Comparison of ENCODE assay signal across 9 mouse cellular contexts in the genomic region with DNA sequence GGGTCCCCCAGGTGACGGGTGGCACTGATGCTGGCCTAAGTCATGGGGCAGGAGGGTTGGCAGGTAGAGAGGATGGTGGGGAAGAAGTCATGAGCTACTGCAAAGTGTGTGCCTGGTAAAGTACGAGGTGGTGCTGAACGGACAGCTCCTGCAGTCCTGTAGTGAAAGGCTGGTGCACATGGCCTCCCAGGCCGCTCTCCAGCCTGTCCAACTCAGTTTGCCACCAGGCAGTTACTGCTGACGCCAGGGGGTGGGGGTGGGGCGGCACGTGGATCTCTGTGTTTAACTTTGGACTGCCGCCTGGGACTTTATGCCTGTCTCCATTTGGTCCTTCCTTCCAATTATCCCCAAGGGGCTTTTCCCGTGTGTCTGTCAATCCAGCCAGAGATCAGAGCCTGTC. TPM values are rescaled to one million over a fixed set of nuclear protein-coding genes. Genes with fewer than 3 reads are reported as not detected.
DNase-seq lines count a peak whose midpoint lies in the region; ATAC-seq and TF ChIP-seq lines count a peak whose summit lies in the region.
"Had no signal": no experiment of that assay in that cellular context is flagged by ENCODE, and none has a peak within 500 bp of the region (broad histone marks: within the 10 kb centered on the region; RNA-seq: fewer than 3 reads in every experiment).

No protein-coding gene starts in this region.

- DNase-seq in forebrain, embryonic 10.5 days (ENCODE audit: extremely low spot score, low spot score), result peak; percentile 65
- peak; percentile 86 for DNase-seq in 3T3-L1 (ENCODE audit: low read depth, low spot score)
- peak; percentile 74 to 83 for DNase-seq in adrenal gland, postnatal 36 days
- DNase-seq in induced T-regulatory cell, adult 2 months (ENCODE audit: low read depth), result peak; percentile 74
- peak; percentile 41 for DNase-seq in lung, adult 2 months
- DNase-seq in layer of hippocampus, adult 9-10 months (ENCODE audit: low spot score), result no peak

- H3K27me3 ChIP-seq in forebrain, embryonic 10.5 days (ENCODE audit: poor library complexity, severe bottlenecking), result no peaks in the 10 kb centered on the region
- no peaks in the 10 kb centered on the region for H3K27me3 ChIP-seq in forebrain, embryonic 13.5 days
- no peaks in the 10 kb centered on the region for H3K27me3 ChIP-seq in stomach, embryonic 14.5 days (ENCODE audit: control insufficient read depth, insufficient read depth, low read length)
- H3K27me3 ChIP-seq: hindbrain, embryonic 15.5 days had no signal

- no peak overlapping the region for H3K9ac ChIP-seq in forebrain, embryonic 13.5 days
- H3K9ac ChIP-seq in stomach, embryonic 14.5 days (replicated peaks; ENCODE audit: low read depth, low read length), result no peak overlapping the region
- H3K9ac ChIP-seq: hindbrain, embryonic 15.5 days had no signal

- TF ChIP-seq POLR2A in lung, adult 2 months (IDR thresholded peaks at IDR 0.05; ENCODE audit: borderline replicate concordance, extremely low read depth, low read depth, low read length), result no peak

- H3K36me3 ChIP-seq in forebrain, embryonic 10.5 days (replicated peaks), result no peaks in the 10 kb centered on the region
- no peaks in the 10 kb centered on the region for H3K36me3 ChIP-seq in forebrain, embryonic 13.5 days (ENCODE audit: poor library complexity, severe bottlenecking)
- no peaks in the 10 kb centered on the region for H3K36me3 ChIP-seq in stomach, embryonic 14.5 days (ENCODE audit: control insufficient read depth, insufficient read depth, low read length)
- H3K36me3 ChIP-seq: hindbrain, embryonic 15.5 days had no signal

- TF ChIP-seq CTCF in lung, adult 2 months (IDR thresholded peaks at IDR 0.05; ENCODE audit: insufficient read depth, low read length), result no peak

- H3K4me1 ChIP-seq in forebrain, embryonic 10.5 days, result peaks cover 15% of the 10 kb centered on the region
- peaks cover 6% of the 10 kb centered on the region for H3K4me1 ChIP-seq in forebrain, embryonic 13.5 days
- H3K4me1 ChIP-seq in lung, adult 2 months (ENCODE audit: control insufficient read depth, insufficient read depth, low read length), result no peaks in the 10 kb centered on the region; the same call in 1 of the 2 replicates
- H3K4me1 ChIP-seq in stomach, embryonic 14.5 days (ENCODE audit: control insufficient read depth, insufficient read depth, low read length), result 0 out of 2 replicates have a peak, but pooled peaks cover 5% of the 10 kb centered on the region

- whole genome bisulfite sequencing in forebrain, embryonic 10.5 days, result 6% methylated on average over 9 of the region's 9 CpGs
- WGBS in forebrain, embryonic 13.5 days, result 9% methylated on average over 9 of the region's 9 CpGs
- 6% methylated on average over 9 of the region's 9 CpGs for WGBS in lung, adult 2 months
- WGBS in stomach, embryonic 14.5 days, result 5% methylated on average over 9 of the region's 9 CpGs

- H3K27ac ChIP-seq in forebrain, embryonic 10.5 days, result no peak overlapping the region
- no peak overlapping the region for H3K27ac ChIP-seq in forebrain, embryonic 13.5 days
- no peak overlapping the region for H3K27ac ChIP-seq in stomach, embryonic 14.5 days (ENCODE audit: low read length)
- H3K27ac ChIP-seq: hindbrain, embryonic 15.5 days had no signal

- no peak overlapping the region for H3K4me2 ChIP-seq in forebrain, embryonic 13.5 days
- H3K4me2 ChIP-seq in stomach, embryonic 14.5 days (replicated peaks; ENCODE audit: low read depth, low read length), result no peak overlapping the region
- H3K4me2 ChIP-seq: hindbrain, embryonic 15.5 days had no signal

- no peaks in the 10 kb centered on the region for H3K9me3 ChIP-seq in forebrain, embryonic 10.5 days
- no peaks in the 10 kb centered on the region for H3K9me3 ChIP-seq in forebrain, embryonic 13.5 days (replicated peaks)
- H3K9me3 ChIP-seq in stomach, embryonic 14.5 days (ENCODE audit: control insufficient read depth, low read depth, low read length), result no peaks in the 10 kb centered on the region
- H3K9me3 ChIP-seq: hindbrain, embryonic 15.5 days had no signal

- no peak overlapping the region for H3K4me3 ChIP-seq in forebrain, embryonic 10.5 days
- no peak overlapping the region for H3K4me3 ChIP-seq in forebrain, embryonic 13.5 days
- no peak overlapping the region for H3K4me3 ChIP-seq in lung, adult 2 months (replicated peaks; ENCODE audit: extremely low read depth, low read depth, low read length)
- no peak overlapping the region for H3K4me3 ChIP-seq in stomach, embryonic 14.5 days (ENCODE audit: low read depth, low read length)
- H3K4me3 ChIP-seq: hindbrain, embryonic 15.5 days had no signal

- ATAC-seq in forebrain, embryonic 13.5 days, result no peak
- peak; percentile 55; the same call in 1 of the 2 replicates for ATAC-seq in stomach, embryonic 14.5 days (ENCODE audit: insufficient number of reproducible peaks, insufficient read depth, low FRiP score, low read depth)

RNA-seq across cellular contexts. Expression of a gene that starts 5.0 kb away (rescaled TPM):
- polyA plus RNA-seq in forebrain, embryonic 10.5 days (2016; fragmentation: Nextera tagmentation; extraction: Ambion mirVana), result 0.41 and 0.45 TPM in 2 replicates
- 2.8 and 2.9 TPM in 2 replicates for polyA plus RNA-seq in forebrain, embryonic 13.5 days (2015; fragmentation: Nextera tagmentation; extraction: Ambion mirVana)
- total RNA-seq in adrenal gland, postnatal 36 days (2021), result 1 to 10 TPM; 1.3 to 1.8 TPM
- polyA plus RNA-seq in lung, adult 2 months (2012; rRNA removed), result not detected in 2 replicates
- 1.5 TPM in 2 replicates for polyA plus RNA-seq in stomach, embryonic 14.5 days (2014; fragmentation: Nextera tagmentation; extraction: Ambion mirVana)

RNA-seq across cellular contexts. Expression of a gene that starts 19.8 kb away (rescaled TPM):
- not detected in 2 replicates for polyA plus RNA-seq in forebrain, embryonic 10.5 days (2016; fragmentation: Nextera tagmentation; extraction: Ambion mirVana)
- 0.54 TPM in 1 of 2 replicates, not detected in the other for polyA plus RNA-seq in forebrain, embryonic 13.5 days (2015; fragmentation: Nextera tagmentation; extraction: Ambion mirVana)
- not detected for total RNA-seq in adrenal gland, postnatal 36 days (2021)
- polyA plus RNA-seq in lung, adult 2 months (2012; rRNA removed), result 1.8 and 16.1 TPM in 2 replicates
- 47.2 and 236 TPM in 2 replicates for polyA plus RNA-seq in stomach, embryonic 14.5 days (2014; fragmentation: Nextera tagmentation; extraction: Ambion mirVana)

RNA-seq across cellular contexts. Expression of a gene that starts 31.2 kb away (rescaled TPM):
- polyA plus RNA-seq in forebrain, embryonic 10.5 days (2016; fragmentation: Nextera tagmentation; extraction: Ambion mirVana), result not detected in 2 replicates
- not detected in 2 replicates for polyA plus RNA-seq in forebrain, embryonic 13.5 days (2015; fragmentation: Nextera tagmentation; extraction: Ambion mirVana)
- total RNA-seq in adrenal gland, postnatal 36 days (2021), result not detected
- not detected in 2 replicates for polyA plus RNA-seq in lung, adult 2 months (2012; rRNA removed)
- polyA plus RNA-seq in stomach, embryonic 14.5 days (2014; fragmentation: Nextera tagmentation; extraction: Ambion mirVana), result not detected in 2 replicates
- polyA plus RNA-seq: hindbrain, embryonic 15.5 days had no signal

RNA-seq across cellular contexts. Expression of a gene that starts 42.1 kb away (rescaled TPM):
- polyA plus RNA-seq in forebrain, embryonic 10.5 days (2016; fragmentation: Nextera tagmentation; extraction: Ambion mirVana), result 128 and 135 TPM in 2 replicates
- 134 and 135 TPM in 2 replicates for polyA plus RNA-seq in forebrain, embryonic 13.5 days (2015; fragmentation: Nextera tagmentation; extraction: Ambion mirVana)
- total RNA-seq in adrenal gland, postnatal 36 days (2021), result 10 to 100 TPM; 57.6 to 69.1 TPM
- polyA plus RNA-seq in lung, adult 2 months (2012; rRNA removed), result 14.0 and 24.0 TPM in 2 replicates
- polyA plus RNA-seq in stomach, embryonic 14.5 days (2014; fragmentation: Nextera tagmentation; extraction: Ambion mirVana), result 129 and 134 TPM in 2 replicates

RNA-seq across cellular contexts. Expression of a gene that starts 49.8 kb away (rescaled TPM):
- polyA plus RNA-seq in forebrain, embryonic 10.5 days (2016; fragmentation: Nextera tagmentation; extraction: Ambion mirVana), result not detected in 2 replicates
- not detected in 2 replicates for polyA plus RNA-seq in forebrain, embryonic 13.5 days (2015; fragmentation: Nextera tagmentation; extraction: Ambion mirVana)
- total RNA-seq in adrenal gland, postnatal 36 days (2021), result not detected
- not detected in 2 replicates for polyA plus RNA-seq in lung, adult 2 months (2012; rRNA removed)
- polyA plus RNA-seq in stomach, embryonic 14.5 days (2014; fragmentation: Nextera tagmentation; extraction: Ambion mirVana), result not detected in 2 replicates
- polyA plus RNA-seq: hindbrain, embryonic 15.5 days had no signal
